Mouse (Mus musculus): ENCODE results near the gene Hist1h2br.
"Not testable (repeated sequence)": the region's sequence is repeated elsewhere in the genome, so short reads cannot be mapped to it uniquely, and the experiment has no call there.

DNA sequence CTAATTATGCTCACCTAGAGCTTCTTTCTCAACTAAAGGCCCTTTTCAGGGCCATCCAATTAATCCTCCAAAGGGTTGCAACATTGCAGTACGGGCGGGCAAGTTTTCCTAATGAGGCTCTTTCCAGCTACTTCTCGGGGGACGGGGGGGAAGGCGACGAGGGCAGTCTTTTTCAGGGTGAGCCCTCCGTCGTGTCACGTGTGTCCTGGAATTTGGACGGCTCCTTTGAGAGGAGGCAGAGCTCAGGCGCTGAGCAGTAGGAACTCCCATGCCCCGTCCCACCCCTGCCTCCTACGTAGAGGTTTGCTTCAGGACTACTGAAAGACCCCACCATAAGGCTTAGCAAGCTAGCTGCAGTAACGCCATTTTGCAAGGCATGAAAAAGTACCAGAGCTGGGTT, 21.5 kb upstream of the Hist1h2br start:
- TF ChIP-seq TAL1, GATA1 (IDR thresholded peaks at IDR 0.05; ENCODE audit: low read length): not testable (repeated sequence)

Measured in erythroblast, embryonic 14.5 days (primary cell).